Mouse (Mus musculus) right cerebral cortex, postnatal 14 days (tissue): ENCODE measurements around the gene Slc25a13.

Experiments used
- DNase-seq: peaks from one replicate; pipeline ENCODE4 v3.0.0; 2022

The Slc25a13 gene

GRCm38 (mm10) chr6:6162993-6163623 is 53.9 kb downstream of the Slc25a13 start:
- DNase-seq: no peak

DNA sequence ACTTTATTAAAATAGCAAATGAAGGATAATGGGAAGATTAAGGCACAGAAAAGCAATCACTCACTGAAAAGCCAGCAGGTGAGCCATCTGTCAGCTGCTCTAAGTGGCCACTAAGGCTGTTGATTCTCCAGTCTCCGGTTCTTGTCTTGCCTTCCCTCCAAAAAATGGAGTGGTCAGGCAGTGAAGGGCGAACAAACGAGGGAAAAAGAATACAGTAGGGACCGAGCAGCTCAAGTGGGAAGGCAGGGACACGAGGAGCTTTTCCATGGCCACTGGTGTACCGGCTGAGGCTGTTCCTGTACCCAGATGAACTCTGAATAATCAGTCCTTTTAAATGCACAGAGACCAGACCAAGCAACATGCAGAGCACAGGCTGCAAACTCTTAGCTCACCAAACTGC is 54.8 kb downstream of the Slc25a13 start:
- no peak for DNase-seq

GRCm38 (mm10) chr6:6160645-6161426 is 56.1 kb downstream of the Slc25a13 start:
- no peak for DNase-seq

DNA sequence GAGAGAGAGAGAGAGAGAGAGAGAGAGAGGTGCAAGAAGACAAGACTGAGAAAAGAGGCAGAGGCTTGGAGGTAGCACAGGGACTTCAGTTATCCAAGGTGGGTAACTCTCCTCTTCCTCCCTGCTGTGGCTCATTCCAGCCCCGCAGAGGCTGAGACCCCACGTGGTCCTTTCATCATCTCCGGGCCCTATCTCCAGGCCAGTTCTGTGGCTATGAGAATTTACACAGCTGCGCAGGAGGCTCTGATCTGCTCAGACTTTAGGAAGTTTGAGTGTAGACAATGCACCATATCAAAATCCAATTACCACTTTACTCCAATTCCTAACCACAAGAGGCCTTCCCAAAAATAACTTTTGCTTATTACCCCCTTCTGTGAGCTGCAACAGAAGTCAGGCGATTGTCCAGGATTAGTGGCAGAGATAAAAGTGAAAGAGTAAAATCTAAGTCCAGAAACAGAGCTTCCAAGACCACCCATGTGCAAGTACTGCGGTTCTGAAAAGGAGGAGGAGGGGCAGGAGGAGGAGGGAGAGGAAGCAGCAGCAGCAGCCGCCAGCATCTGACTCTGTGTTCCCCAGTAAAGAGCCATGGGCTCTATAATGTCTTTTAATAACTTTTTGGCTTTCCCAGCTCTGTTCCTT is 57.6 kb downstream of the Slc25a13 start:
- DNase-seq: no peak

GRCm38 (mm10) chr6:6153426-6153825 is 63.5 kb downstream of the Slc25a13 start:
- no peak for DNase-seq

DNA sequence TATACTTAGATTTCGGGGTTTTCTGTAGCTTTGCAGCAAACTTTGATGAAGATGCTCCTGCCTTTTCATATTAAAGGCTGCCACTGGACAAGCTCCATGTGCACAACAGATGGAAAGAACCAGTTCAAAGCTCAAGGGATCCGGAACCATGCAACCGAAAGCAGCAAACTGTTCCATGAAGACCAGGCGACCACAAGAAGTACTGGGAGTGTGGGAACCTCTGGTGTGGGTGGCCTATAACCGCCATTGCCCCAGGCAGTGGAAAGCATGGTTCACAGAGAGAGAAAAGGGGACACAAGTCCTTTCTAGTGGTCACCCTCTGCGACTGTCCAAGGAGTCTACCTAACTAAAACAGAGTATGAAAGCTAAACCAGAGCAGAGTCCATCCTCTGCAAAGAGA is 66.2 kb downstream of the Slc25a13 start:
- no peak for DNase-seq

- no peak for DNase-seq
These were observed 67.2 kb downstream of the Slc25a13 start for GRCm38 (mm10) chr6:6149751-6150150.

- no peak for DNase-seq
These were observed 67.6 kb downstream of the Slc25a13 start for GRCm38 (mm10) chr6:6149329-6149728.

DNA sequence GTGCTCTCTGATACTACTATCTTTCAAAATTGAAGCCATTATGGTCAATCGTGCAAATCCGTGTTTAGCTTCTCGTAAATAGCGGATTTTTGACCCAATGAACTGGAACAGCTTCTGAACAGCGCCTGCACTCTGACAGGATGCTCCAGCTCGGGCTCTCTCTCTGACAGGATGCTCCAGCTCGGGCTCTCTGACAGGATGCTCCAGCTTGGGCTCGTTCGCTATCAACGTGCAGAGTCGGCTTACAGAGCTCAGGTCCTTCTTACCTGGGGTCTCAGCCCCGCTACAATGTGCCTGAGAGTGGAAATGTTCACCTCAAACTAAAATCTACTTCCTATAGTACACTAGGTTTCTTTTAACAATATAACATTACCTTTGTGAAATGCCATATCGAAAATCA is 71.6 kb downstream of the Slc25a13 start:
- no peak for DNase-seq

DNA sequence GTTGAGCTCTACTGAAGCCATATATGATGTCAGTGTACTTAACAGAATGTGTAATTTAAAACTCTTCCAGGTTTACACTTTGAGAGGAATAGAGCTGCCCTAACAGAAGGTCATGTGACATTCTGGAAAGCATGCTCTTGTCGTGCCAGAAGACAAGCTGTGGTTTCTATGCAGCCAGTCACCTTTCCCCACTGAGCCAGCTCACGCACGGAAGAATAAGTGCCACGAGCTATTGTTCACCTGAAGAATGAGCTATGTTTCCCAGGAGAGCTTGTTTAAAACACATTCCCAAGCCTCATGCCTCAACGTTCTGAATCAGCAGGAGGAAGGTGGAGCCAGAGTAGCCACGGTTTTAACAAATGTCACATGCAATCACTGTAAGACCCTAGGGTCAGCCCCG is 73.4 kb downstream of the Slc25a13 start:
- DNase-seq: no peak

DNA sequence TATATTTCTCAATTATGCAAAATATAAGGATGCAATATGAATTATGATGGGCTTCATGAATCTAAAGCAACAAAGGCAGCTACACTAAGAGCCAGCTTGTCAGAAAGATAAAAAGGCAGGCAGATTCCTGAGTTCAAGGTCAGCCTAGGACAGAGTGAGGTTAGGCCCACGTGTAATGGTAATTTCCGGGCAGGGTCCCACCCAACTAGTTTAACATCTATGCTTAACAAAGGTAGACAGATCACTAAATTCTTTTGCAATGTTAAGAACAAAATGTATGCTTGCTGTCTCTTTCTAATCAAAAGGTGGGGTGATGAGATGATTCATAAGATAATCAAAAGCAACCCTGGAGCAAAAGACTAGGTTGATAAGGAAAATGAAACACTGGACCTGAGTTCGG is 76.6 kb downstream of the Slc25a13 start:
- no peak for DNase-seq

DNA sequence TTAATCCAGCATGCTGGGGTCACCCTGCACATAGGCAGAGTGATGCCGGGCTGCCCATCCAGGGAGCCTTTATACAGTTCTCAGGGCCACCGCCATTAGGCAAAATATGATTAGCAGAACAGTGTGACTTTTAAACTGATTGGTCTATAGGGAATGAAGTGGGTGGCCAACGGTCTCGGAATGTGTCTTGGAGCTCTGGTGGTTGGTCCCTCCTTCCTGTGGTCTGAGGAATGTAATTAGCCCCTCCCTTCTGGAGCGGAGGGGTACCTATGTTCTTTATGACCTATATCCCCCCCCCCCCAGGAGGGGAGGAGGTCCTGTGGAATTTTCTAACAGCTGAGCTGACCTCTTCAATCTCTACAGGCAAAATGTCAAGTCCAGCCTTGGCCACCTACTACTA is 77.9 kb downstream of the Slc25a13 start:
- DNase-seq: no peak

DNA sequence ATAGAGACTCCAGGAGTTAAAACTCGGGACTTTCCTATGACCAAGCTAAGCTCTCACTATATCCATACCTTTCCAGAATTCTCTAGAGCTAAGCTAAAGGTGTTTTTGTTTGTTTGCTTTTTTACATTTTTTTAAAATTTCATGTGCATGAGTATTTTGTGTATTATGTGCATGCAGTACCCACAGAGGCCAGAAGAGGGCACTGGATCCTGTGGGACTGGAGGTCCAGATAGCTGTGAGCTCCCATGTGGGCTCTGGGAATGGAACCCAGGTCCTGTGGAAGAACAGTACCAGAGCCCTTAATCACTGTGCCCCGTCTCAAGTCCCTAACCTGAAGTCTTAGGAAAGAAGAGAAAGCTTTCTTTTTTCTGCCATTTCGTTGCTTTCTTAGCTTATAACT is 80.2 kb downstream of the Slc25a13 start:
- no peak for DNase-seq

- DNase-seq: no peak
These were observed 82.0 kb downstream of the Slc25a13 start for GRCm38 (mm10) chr6:6134935-6135334.

DNA sequence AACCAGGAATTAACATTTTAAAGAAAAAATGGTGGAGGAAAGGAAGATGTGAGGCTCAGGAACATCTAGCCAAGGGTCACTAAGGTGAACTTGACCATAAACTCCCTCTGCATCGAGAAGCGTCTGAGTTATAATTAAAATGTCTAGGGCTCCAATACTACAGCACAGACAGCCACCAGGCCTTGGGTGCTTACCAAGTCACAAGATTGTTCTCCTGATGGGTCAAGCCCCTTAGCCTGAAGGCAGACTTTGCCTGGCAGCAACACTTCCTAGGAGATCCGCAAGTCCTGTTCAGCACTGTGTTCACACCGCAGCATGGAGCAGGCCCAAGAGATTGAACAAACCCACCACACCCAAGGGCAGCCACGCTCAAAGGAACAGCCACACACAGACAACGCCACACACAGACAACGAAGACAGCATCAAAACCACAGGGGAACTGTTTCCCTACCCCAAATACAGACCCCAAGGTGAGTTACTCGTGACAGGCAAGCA is 83.4 kb downstream of the Slc25a13 start:
- DNase-seq: no peak

DNA sequence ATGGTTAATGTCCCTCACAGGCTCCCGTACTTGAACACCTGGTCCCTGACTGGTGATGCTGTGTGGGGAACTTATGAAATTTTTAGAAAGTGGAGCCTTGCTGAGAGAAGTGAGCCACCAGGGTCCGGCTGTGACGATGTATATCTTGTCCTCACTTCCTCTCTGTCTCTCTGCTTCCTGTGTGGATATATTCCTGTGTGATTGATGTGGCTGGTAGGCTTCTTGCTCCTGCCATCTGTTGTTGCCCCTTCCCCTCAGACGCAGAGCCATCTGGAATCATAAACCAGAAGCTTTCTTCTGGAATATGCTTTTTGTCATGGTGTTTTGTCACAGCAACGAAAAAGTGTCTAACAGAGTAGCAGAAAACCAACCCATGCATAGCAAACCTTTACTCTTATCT is 84.9 kb downstream of the Slc25a13 start:
- no peak for DNase-seq

GRCm38 (mm10) chr6:6125620-6126019 is 91.4 kb downstream of the Slc25a13 start:
- DNase-seq: no peak

- DNase-seq: no peak
These were observed 95.1 kb downstream of the Slc25a13 start for GRCm38 (mm10) chr6:6121904-6122303.

DNA sequence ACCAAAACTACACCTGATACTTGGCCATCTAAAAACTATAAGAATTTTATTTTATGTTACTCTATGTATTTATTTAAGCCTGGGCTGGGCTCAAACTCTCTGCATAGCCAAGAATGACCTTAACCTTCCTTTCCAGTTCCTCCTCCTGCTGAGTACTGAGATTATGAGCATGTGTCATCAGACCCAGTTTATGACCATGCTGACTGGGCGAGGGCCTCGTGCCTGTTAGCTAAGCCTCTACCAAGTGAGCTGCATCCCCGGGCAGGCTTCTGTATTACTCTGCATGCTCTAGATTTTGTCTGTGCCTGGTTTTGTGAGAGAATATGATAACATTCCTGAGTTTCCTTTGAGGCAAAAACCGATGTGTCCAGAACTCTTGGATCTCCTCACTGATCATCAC is 96.1 kb downstream of the Slc25a13 start:
- no peak for DNase-seq

DNA sequence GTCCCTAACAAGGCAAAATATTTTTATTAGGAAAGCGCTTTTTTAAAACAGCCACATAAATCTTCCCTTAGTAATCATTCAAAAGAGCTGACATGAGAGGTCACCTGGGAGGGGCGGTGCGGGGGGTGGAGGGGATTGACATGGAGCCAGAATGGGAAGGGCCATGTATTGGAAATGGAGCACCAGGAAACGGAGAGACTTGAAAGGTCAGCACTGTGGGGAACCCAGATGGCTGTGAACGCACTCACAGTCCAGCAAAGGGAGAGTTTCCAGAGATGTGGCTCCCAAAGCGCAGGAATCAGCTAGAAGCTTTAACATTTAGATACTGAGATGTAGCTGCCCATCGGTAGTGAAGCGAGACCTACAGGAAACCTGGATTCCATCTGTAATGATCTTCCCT is 101.2 kb downstream of the Slc25a13 start:
- no peak for DNase-seq

DNA sequence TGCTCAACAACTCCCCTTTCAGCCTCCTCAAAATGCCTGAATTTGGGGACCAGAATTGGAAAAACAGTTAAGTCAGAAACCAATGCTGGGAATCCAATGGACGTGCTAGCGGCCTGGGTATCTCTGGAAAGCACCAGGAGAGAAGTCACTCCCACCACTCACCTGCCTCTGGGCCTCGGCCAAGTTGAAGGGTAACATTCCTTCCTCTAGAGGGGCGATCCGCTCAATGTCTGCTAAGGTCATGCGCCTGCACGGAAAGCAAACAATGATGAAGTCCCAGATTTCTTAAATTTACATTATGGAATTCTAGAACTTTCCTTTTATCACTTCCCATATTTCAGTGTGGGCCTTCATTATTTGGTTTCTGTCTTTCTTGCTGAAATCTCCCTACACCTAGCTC is 103.2 kb downstream of the Slc25a13 start:
- no peak for DNase-seq

GRCm38 (mm10) chr6:6112767-6113528 is 104.0 kb downstream of the Slc25a13 start:
- DNase-seq: no peak

- no peak for DNase-seq
These were observed 109.5 kb downstream of the Slc25a13 start for GRCm38 (mm10) chr6:6107419-6107966.
